Mouse (Mus musculus): ENCODE data around the gene Selenow.

DNA sequence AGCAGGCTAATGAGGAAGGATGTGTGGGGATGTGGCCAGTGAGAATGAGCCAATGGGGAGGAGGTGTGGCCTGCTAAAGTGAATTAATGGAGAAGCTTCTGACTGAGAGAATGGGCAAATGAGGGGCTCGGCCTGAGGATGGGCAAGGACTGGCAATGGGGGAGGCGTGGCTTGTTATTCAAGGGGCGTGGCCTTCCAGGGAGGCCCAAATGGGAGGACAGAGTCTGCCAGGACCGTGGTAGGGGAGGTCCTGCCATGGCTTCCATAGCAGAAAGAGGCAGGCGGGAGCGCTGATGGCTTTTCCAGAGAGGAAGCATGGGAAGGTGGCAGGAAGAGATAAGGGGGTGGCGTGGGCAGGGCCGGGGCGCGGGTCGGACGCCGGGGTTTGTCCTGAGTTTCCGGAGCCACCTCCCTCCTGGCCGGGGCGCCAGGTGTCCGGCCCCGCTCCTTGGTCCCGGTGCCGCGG, 32.8 kb upstream of the Selenow start:
- TF ChIP-seq CTCF (IDR thresholded peaks at IDR 0.05; ENCODE audit: low read depth) (no peak), EP300 (optimal IDR thresholded peaks at IDR 0.05) (no peak)

Measured in stomach, postnatal 0 days (tissue).